Mouse (Mus musculus): Measurements from ENCODE around the gene Igf2bp3.
A peak's percentile ranks its signal among the peaks of the same experiment; 100 is the strongest.
"Not testable (repeated sequence)": the region's sequence is repeated elsewhere in the genome, so short reads cannot be mapped to it uniquely, and the experiment has no call there.

The Igf2bp3 gene

DNA sequence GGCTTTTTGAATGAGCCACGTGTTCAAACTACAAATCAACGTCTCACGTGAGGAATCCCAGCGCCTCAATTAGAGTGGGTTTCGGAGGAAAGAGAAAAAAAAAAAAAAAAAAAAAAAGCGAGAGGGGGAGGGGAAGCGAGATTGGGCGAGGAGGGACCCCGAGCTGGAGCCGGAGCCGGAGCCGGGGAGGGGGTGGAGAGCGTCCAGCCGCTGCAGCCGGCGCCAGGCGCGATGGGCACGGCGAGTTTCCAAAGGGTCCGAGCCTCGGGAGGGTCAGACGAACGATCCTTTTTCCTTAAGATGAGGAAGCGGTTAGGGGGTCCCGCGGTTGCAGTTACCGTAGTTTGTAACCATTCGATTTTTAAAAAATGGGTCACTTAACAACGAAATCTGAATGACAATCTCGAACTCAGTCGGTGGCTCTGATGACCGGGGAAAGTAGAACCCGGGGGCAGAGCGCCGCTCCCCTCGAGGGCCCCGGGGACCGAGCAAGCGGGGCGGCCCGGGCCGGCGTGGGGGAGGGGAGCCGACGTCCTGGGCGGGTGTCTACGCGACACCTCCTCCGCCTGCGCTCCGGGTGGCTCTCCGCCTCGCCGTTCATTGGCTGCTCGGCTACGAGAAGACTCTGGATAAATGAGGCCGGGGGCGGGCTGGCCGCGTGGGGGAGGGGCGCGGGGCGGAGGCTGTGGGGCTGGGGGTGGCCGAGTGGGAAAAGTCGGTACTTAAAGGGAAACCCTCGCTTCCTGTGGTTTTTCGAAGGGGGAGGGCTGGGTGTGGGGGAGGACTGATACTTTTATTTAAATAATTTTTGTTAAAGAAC lies at the start of gene Igf2bp3:
Gene Igf2bp3, minus strand, starts transcription at position 30 of the 820 bp plus-strand sequence.
- DNase-seq (ENCODE audit: low spot score), result peak; percentile 93

DNA sequence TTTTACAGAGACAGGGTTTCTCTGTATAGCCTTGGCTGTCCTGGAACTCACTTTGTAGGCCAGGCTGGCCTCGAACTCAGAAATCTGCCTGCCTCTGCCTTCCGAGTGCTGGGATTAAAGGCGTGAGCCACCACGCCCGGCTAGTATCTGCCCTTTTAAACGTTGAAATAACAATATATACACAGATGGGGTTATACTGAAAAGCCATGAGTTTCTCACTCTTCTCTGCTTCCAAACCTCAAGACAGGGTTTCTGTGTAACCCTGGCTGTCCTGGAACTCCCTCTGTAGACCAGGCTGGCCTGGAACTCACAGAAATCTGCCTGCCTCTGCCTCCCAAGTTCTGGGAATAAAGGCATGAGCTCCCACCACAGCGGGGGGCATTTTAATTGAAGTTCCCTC lies 49.7 kb upstream of the Igf2bp3 start:
- not testable (repeated sequence) for DNase-seq (ENCODE audit: low spot score)

DNA sequence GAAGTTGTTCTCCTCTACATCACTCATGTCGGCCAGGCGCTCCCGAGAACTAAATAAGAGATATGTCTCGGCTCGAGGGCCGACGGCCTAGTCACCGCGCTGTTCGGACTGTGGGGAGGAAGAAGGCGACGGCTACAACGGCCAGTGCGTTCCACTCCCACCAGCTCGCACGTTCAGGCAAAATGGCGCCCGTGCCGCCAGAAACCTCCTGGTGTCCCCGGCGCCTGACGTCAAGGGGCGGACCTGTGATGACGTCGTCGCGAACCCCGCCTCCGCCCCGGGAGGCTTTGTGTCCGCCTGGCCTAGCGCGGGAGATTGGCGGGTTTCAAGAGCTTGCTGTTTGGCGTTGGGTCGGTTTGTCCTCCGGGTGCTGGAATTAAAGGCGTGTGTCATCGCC lies 49.1 kb upstream of the Igf2bp3 start, which contains the start of gene Tra2a:
Gene Tra2a, minus strand, starts transcription at position 187 of the 397 bp plus-strand sequence.
- DNase-seq (ENCODE audit: low spot score), result peak; percentile 98

DNA sequence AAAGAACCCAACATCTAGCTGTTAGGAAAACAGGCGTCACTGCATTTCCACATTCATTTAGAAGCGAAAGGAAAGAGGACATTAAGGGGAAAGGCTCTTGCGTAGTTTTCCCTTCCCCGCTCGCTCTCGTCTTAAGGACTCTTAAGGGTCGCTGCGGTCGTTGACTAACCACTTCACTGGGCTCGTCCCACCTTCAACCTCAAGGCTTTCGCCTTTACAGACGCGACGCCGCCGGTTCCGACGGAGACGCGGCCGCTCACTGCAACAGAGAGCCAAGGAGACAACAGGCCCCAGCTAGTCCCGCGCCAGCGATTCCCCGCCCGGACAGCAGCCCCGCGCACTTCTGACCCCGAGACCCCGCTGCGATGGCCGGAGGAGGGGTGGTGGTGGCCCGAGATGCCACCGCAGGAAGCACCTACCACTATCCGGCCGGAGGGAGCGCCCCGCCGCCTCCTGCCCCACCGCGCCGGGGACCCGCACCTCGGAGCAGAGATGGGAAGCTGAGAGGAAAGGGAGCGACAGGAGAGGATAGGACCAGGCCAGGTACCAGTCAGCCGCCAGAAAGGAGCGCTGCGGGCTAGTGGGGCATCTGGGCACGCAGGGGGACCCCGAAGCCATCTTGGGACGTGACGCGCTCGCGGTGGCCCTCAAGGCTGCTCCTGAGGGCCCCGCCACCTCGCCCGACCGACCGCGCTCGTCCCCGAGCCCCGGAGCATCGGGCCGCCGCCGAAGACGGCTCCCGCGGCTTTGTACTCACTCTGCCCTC lies 48.5 kb upstream of the Igf2bp3 start:
- DNase-seq (ENCODE audit: low spot score), result peak; percentile 58

DNA sequence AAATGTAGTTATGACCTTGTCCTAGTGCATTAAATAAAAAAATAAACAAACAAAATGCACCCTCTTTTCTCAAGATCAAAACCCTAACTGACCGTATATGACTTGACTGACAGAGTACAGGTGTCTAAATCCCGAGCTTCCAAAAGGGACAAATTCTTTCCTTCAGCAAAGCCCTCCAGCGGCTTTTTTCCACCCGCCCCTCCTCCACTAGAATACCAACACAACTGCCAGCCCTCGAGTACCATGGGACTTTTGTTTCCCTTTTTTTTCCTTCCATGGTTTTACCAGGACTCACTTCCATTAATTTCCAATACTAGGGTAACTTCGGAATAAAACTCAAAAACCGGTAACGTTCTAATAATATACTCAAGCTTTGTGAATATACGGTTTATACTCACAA lies 47.7 kb upstream of the Igf2bp3 start:
- peak; percentile 74 for DNase-seq (ENCODE audit: low spot score)

DNA sequence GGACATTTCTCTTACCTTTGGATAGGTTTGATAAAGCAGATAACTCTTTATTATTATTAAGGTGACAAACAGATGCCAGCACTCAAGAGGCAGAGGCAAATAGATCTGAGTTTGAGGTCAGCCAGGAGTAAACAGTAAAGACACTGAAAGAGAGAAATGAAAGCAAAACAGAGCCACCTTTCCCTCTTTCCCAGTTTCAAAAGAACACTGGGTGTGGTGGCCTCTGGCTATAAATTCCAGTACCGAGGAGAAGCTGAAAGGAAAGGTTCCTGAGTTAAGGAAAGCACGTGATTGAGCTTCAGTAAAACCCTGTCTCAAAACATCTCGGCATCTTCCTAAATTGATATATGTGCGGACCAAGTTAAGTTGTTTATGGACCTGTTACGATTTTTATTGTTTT lies 45.0 kb upstream of the Igf2bp3 start:
- no peak for DNase-seq (ENCODE audit: low spot score)

DNA sequence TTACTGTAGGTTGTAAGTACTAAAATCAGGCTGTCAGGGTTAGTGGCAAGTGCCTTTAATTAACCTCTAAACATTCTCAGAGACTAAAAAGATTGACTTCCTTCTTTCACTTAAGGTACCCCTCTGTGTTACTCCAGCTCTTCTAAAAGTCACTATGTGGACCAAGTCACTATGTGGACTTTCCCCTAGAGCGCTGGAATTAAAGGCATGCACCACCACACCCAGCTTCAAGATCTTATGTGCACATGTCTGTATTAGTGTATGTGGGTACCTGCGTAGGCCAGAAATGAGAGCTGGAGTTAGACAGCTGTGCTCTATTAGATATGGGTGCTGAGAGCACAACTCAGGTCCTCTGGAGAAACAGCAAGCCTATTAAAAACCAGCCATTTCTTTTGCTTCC lies 43.1 kb upstream of the Igf2bp3 start:
- DNase-seq (ENCODE audit: low spot score), result no peak

DNA sequence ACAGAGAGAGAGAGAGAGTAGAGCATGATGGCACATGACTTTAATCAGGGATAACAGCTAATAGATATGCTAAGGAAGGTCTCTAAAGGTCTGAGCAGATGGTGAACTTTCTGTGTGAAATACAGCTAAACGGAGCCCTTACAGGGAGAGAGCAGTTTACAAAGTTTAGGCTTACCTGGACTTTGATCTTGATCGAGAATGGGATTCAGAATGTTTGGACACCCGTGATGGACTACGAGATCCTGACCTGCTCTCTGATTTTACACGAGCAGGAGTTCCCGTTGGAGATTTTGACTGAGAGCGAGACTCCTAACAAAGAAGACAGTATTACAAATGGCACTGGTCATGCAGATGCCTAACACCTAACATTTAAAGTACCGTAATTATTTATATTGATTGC lies 37.5 kb upstream of the Igf2bp3 start:
- no peak for DNase-seq (ENCODE audit: low spot score)

DNA sequence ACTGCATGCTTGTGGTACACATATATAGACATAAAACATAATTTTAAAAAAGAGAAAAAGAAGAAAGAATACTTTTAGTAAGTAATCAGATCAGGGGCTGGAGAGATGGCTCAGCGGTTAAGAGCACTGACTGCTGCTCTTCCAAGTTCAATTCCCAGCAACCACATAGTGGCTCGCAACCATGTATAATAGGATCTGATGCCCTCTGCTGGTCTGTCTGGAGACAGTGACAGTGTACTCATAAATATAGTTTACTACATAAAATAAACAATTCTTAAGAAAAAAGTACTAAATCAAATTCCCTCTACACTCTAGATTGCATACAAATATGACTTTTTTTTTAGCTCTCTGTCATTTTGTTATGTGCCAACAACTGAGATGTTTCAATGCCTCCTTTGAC lies 36.4 kb upstream of the Igf2bp3 start:
- DNase-seq (ENCODE audit: low spot score), result no peak

DNA sequence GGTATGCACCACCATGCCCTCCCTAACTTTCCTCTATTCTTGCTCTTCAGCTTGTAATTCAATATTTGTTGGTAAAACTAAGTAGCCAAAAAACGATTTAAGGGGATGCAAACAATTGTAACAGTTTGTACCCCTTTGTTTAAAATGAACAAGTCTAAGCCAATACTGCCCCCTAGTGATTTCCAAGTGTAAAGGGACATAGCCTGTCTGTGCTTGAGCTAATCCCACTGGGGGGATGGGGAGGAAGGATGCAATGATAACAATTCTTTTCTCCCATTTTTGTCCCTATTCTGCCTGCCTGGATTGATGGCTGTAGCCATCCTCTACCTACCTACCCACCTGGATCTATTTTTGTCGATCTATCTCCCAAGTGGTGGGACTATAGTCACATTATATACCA lies 32.5 kb upstream of the Igf2bp3 start:
- DNase-seq (ENCODE audit: low spot score), result peak; percentile 82

DNA sequence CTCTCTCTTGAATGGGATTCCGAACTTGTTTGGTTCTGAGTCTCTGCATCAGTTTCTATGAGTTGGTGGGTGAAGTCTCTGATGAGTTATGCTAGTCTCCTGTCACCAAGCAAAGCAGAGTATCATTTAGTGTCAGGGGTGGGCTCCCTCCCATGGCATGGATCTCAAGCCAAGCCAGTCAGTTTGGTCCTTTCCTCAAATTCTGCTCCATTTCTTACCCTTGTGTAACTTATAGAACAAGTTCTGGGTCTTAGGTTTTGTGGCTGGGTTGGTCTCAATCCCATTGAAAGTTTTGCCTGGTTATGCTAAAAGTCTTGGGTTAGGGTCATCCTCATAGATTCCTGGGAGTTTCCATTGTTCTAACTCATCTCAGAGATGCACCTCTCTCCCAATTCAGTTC lies 27.6 kb upstream of the Igf2bp3 start:
- DNase-seq (ENCODE audit: low spot score), result no peak

DNA sequence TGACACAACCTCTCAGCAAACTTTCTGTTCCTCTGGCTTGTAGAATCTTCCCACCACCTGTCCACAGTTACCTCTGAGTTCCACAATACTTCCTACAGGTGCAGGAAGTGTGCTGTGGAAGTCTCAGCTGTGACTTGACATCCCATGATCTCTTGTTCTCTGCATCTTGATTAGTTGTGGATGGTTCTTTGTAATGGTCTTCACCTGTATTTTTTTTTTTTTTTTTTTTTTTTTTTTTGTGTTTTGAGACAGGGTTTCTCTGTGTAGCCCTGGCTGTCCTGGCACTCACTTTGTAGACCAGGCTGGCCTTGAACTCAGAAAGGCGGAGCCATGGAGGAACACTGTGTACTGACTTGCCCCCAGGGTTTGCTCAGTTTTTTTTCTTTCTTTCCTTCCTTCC lies 26.8 kb upstream of the Igf2bp3 start:
- no peak for DNase-seq (ENCODE audit: low spot score)

DNA sequence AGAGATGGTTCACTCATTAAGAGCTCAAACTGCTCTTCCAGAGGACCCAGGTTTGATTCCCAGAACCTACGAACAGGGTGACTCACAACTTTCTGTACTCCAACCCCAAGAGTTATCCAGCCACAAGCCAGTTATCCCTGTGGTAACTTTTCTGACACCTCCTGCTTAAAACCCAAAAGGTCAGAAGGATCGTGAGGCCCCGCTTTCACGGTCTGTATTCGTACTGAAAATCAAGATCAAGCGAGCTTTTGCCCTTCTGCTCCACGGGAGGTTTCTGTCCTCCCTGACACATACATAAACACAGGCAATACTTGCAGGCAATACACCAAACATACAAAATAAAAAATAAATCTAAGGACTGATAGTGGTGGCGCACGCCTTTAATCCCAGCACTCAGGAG lies 21.6 kb upstream of the Igf2bp3 start:
- DNase-seq (ENCODE audit: low spot score), result peak; percentile 96

DNA sequence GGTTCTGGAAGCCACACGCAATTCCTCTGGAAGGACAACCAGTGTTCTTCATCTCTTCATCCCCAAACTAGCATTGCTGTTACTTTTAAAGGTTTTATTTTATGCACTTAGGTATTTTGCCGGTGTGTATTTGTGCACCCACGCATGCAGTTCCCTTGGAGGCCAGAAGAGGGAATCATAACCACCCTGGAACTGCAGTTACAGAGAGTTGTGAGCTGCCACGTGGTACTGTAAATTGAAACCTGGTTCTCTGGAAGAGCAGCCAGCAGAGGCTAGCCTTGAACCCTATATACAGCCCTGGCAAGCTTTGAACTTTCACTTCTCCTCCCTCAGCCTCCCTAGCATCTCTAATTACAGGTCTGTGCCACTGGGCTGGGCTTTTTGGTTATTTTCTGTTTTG lies 18.6 kb upstream of the Igf2bp3 start:
- no peak for DNase-seq (ENCODE audit: low spot score)

DNA sequence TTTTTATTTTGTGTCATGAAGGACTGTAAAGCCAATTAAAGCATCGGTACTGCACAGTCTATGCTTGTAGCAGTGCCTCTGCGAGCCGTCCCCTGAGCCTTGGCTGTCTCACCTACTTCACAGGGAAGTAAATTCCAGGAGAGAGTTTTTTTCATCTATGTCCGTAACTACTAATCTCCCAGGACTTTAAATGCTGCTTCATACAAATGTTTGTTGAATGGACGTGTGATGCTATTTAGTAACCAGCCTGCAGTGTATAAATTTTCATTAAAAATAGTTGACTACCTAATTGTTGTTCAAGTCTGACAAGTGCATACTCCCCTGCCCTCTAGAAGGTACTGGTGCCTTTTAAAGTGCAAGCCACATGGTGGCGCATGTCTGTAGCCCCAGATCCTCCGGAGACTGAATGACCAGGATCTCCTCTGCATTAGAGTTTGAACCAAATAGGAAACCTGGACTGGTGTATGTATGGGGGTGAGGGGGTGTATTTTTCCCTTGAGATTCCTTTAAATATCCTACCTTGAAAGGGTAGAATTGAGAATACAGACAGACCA lies 13.4 kb upstream of the Igf2bp3 start:
- DNase-seq (ENCODE audit: low spot score), result peak; percentile 75

DNA sequence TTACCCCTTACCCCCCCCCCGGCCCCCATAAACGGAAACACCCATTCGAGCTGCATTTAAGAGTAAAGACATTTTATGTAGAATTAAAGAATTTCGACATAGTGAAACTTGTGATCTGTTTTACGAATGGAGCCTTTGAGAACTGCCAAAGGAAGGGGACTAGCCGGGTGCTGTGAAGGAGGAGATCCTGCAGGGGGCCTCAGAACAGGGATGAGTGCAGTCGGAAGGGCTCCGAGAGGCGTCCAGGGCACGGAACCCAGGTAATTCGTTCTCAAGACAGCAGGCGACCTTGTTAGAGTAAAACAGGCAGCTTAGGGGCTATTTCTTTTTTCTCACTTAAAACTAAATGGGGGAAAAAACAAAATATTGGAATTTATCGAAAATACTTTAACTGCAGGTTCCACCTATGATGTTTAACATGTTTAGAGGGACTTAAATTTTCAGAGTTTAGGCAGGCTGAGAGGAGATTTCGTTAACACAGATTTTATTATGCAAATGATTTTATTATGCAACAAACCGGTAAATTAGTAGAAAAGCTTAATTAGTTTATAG lies 12.5 kb upstream of the Igf2bp3 start:
- peak; percentile 82 for DNase-seq (ENCODE audit: low spot score)

DNA sequence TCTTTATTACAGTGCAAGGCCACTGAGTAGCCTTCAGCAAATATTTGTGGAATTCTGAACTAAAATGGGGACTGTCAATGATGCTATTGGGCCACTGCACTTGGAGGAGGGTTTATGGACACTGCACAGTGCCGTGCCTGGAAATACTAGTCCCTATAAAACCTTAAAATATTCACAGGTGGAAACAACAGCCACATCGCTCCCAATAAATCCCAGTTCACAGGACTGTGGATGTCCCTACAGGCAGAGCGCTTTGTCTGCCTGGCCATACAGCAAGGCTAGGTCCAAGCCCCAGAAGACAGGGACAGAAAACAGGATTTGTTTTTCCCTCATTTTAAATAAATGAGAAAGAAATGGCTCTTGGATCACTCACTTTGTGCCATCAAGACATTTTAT lies 11.0 kb upstream of the Igf2bp3 start:
- DNase-seq (ENCODE audit: low spot score), result no peak

DNA sequence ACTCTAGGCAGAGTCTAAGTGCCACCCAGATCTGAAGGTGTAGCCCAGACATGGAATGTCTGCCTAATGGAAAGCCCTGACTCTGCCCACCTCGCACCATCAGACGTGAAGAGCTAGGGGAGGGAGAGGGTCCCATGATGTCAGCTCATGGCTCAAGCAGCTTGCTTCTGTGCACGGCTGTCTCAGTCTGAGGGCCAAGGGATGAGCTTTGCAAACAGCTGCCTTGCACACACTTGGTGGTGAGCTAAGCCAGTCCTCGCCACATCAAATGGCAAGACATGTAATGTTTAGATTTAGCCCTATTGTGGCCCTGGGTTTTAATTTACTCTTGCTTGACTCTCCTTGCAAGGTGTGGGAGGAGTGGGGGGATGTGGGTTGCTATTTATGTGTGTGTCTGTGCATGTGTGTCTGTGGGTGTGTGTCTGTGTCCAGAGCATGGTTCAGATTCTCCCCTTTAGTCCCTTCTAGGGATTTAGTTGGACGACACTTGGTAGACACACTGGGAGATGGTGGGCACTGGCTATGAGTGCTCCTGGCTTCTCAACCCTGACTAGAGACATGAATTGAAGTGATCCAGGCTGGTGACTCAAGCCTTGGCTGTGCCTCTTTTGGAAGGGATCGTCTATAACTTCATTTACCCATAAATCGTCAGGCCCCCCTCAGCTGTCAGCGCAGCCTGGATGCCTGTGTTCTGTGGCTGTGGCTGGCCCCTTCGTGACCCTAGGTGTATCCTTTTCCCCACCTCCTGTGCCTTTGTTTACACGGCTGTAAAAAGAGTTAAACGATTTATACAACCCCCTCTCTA lies 10.4 kb upstream of the Igf2bp3 start:
- DNase-seq (ENCODE audit: low spot score), result no peak

DNA sequence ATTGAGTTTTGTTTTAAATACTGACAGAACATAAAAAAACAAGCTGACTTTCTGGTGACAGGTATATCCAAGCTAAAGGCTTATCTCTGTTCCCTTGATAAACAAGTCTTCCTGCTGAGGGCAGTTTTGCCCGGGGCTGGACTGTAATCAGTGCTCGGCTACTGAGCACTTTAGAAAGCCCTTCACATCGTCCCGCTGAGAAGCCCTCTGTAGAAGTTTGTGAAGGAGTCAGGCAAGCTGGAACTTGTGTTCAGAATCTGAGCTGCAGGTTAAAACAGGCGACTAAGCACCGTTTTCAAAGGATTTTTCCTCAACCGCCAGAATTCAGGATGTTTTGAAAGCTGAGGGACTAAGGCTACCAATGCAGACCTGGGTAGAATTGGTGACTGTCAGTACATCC lies 7.1 kb upstream of the Igf2bp3 start:
- peak; percentile 71 for DNase-seq (ENCODE audit: low spot score)

DNA sequence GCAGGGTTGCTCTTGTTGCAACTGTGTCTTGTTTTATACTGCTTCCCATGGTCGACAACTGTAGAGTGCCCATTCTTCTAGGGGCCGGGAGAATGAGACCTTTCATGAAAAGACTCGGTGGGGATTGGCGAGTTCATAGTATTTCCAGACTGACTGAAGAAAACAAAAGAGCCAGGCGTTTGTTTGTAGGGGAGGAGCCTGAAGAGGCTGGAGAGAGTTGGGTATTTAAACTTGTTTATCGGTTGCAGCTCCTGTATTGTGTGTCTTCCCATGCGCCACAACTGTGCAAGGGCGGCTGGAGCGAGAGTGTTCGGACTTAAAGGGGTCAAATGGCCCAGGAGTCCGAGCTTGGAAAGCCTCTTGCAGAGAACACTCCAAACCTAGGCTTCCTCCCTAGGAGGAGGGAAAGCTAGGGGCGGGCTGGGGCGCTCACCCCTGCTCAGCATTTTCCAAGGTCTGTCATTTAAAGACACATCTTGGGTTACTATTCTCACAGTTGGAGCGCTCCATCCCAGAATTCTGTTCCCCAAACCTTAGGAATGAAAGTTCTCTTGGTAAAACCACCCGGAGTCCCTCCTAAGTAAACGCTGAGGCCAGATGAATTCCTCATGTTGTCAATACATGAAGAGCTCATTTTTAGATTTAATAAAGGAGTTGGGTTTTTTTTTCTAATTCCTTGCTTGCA lies 5.3 kb upstream of the Igf2bp3 start:
- DNase-seq (ENCODE audit: low spot score), result peak; percentile 84

DNA sequence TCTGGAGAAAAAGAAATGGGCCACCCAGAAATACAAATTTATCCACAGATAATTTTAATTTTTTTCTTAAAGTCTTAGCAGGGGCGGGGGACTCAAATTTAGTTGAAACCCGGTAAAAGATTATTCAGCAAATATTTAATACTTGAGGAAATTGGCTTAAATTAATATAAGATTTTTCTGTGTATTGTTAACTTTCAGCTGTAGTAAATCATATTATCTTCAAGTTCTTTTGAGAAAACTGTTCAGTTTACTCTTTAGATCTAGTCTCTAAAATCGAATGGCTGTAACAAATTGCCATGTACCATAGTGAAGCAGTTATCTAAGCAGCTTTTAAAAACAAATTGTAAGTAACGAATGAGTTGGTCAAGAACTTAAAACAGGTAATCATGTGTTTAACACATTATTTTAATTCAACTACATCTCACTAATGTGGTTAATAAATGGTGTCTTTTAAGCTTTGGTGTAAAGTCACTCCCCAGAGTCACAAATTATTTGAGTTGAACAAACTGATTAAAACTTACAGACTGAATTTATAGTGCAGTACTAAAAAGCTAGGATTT lies 4.3 kb upstream of the Igf2bp3 start:
- peak; percentile 60 for DNase-seq (ENCODE audit: low spot score)
